Mouse (Mus musculus) right cerebral cortex, postnatal 4 days (tissue): ENCODE measurements around the gene Izumo4.
A peak's percentile ranks its signal among the peaks of the same experiment; 100 is the strongest.

Experiments
- DNase-seq: peaks from one replicate; pipeline ENCODE4 v3.0.0-alpha.2; 2022

Izumo4 gene

GRCm38 (mm10) chr10:80701721-80702535, at the start of gene Izumo4, which contains the start of gene Mob3a:
TSS of gene Izumo4 (plus strand) at chr10:80702184.
TSS of gene Mob3a (minus strand) at chr10:80701977.
- DNase-seq, result peak; percentile 98

- DNase-seq, result no peak
Measured at GRCm38 (mm10) chr10:80653156-80653720, 48.7 kb upstream of the Izumo4 start.

- DNase-seq, result no peak
Measured at GRCm38 (mm10) chr10:80654866-80655265, 47.1 kb upstream of the Izumo4 start.

GRCm38 (mm10) chr10:80655406-80656129, 46.4 kb upstream of the Izumo4 start:
- no peak for DNase-seq

GRCm38 (mm10) chr10:80656130-80656862, 45.7 kb upstream of the Izumo4 start:
- DNase-seq, result peak; percentile 99

- DNase-seq, result no peak
Measured at GRCm38 (mm10) chr10:80656863-80657623, 44.9 kb upstream of the Izumo4 start, which contains the start of gene Btbd2. TSS of gene Btbd2 (minus strand) at chr10:80657071.

GRCm38 (mm10) chr10:80658194-80658840, 43.7 kb upstream of the Izumo4 start:
- DNase-seq, result no peak

GRCm38 (mm10) chr10:80658841-80659202, 43.2 kb upstream of the Izumo4 start:
- DNase-seq, result no peak

GRCm38 (mm10) chr10:80659213-80659612, 42.8 kb upstream of the Izumo4 start:
- DNase-seq, result peak; percentile 89

- peak; percentile 64 for DNase-seq
Measured at GRCm38 (mm10) chr10:80661149-80661548, 40.8 kb upstream of the Izumo4 start.

- no peak for DNase-seq
Measured at GRCm38 (mm10) chr10:80663485-80664196, 38.3 kb upstream of the Izumo4 start.

- no peak for DNase-seq
Measured at GRCm38 (mm10) chr10:80664197-80665015, 37.6 kb upstream of the Izumo4 start.

- DNase-seq, result no peak
Measured at GRCm38 (mm10) chr10:80665016-80665380, 37.0 kb upstream of the Izumo4 start.

- DNase-seq, result no peak
Measured at GRCm38 (mm10) chr10:80665459-80665858, 36.5 kb upstream of the Izumo4 start.

GRCm38 (mm10) chr10:80665981-80666733, 35.8 kb upstream of the Izumo4 start:
- DNase-seq, result no peak

- no peak for DNase-seq
Measured at GRCm38 (mm10) chr10:80666837-80667412, 35.1 kb upstream of the Izumo4 start.

GRCm38 (mm10) chr10:80668614-80669013, 33.4 kb upstream of the Izumo4 start:
- DNase-seq, result no peak

GRCm38 (mm10) chr10:80669018-80669417, 33.0 kb upstream of the Izumo4 start:
- no peak for DNase-seq
